Mouse (Mus musculus) 3134 (cell line): ENCODE data around the gene Cd96.
A peak's percentile ranks its signal among the peaks of the same experiment; 100 is the strongest.

Source experiments
- DNase-seq: peaks from one replicate; pipeline ENCODE4 v3.0.0-alpha.2; 2011; ENCODE audit warnings: low spot score; ENCODE audit not compliant: insufficient read length; ENCODE audit errors: extremely low read depth

Gene Cd96

GRCm38 (mm10) chr16:46046906-46047305 lies 73.1 kb downstream of the Cd96 start:
- no peak for DNase-seq

GRCm38 (mm10) chr16:46036261-46036660 lies 83.8 kb downstream of the Cd96 start:
- DNase-seq, result no peak

- no peak for DNase-seq
Measured at GRCm38 (mm10) chr16:46033896-46034295, 86.2 kb downstream of the Cd96 start.

GRCm38 (mm10) chr16:46022958-46023491 lies 97.0 kb downstream of the Cd96 start:
- DNase-seq, result no peak

GRCm38 (mm10) chr16:46022189-46022928 lies 97.7 kb downstream of the Cd96 start:
- DNase-seq, result peak; percentile 47

GRCm38 (mm10) chr16:46021302-46021701 lies 98.7 kb downstream of the Cd96 start:
- no peak for DNase-seq

- no peak for DNase-seq
Measured at GRCm38 (mm10) chr16:46020396-46020795, 99.7 kb downstream of the Cd96 start.

GRCm38 (mm10) chr16:46019799-46020198 lies 100.3 kb downstream of the Cd96 start:
- DNase-seq, result no peak

- DNase-seq, result no peak
Measured at GRCm38 (mm10) chr16:46019359-46019758, 100.7 kb downstream of the Cd96 start.

GRCm38 (mm10) chr16:46011696-46012095 lies 108.4 kb downstream of the Cd96 start:
- DNase-seq, result no peak

GRCm38 (mm10) chr16:46010906-46011220 lies 109.2 kb downstream of the Cd96 start:
- DNase-seq, result no peak

GRCm38 (mm10) chr16:46010153-46010905 lies 109.7 kb downstream of the Cd96 start, which contains the start of gene Plcxd2:
Gene Plcxd2 (minus strand): TSS chr16:46010218.
- peak; percentile 96 for DNase-seq

- no peak for DNase-seq
Measured at GRCm38 (mm10) chr16:46009717-46010116, 110.3 kb downstream of the Cd96 start.

- DNase-seq, result no peak
Measured at GRCm38 (mm10) chr16:46008766-46009165, 111.3 kb downstream of the Cd96 start.

- DNase-seq, result peak; percentile 25
Measured at GRCm38 (mm10) chr16:46008036-46008605, 111.9 kb downstream of the Cd96 start.

- DNase-seq, result no peak
Measured at GRCm38 (mm10) chr16:46006261-46006660, 113.8 kb downstream of the Cd96 start.

GRCm38 (mm10) chr16:46001550-46002166 lies 118.4 kb downstream of the Cd96 start:
- DNase-seq, result no peak

- no peak for DNase-seq
Measured at GRCm38 (mm10) chr16:46000976-46001375, 119.1 kb downstream of the Cd96 start.

GRCm38 (mm10) chr16:45999374-46000191 lies 120.5 kb downstream of the Cd96 start:
- DNase-seq, result no peak

GRCm38 (mm10) chr16:45998231-45998630 lies 121.8 kb downstream of the Cd96 start:
- no peak for DNase-seq
